Mouse (Mus musculus): ENCODE results near the gene Arrdc5.
A peak's percentile ranks its signal among the peaks of the same experiment; 100 is the strongest.
"Not testable (repeated sequence)": the region's sequence is repeated elsewhere in the genome, so short reads cannot be mapped to it uniquely, and the experiment has no call there.

The Arrdc5 gene

DNA sequence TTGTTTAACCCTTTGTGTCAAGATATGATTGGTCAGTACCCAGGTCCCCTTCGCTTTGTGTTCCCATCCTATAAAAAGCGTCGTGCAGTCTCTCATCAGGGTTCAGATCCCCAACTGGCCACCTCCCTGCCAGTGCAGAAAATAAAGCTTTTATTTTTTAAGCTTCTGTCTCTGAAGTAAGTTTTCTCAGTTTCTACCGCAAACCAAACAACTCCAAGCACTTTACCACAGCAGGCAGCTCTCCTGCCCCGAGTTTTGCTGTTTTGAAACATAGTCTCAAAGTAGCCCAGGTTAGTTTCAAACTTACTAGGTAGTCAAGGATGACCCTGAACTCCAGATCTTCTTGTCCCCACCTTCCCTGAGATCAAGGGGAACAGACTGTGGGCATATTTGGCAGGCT is 21.7 kb downstream of the Arrdc5 start:
- no peak for DNase-seq (ENCODE audit: low spot score)

DNA sequence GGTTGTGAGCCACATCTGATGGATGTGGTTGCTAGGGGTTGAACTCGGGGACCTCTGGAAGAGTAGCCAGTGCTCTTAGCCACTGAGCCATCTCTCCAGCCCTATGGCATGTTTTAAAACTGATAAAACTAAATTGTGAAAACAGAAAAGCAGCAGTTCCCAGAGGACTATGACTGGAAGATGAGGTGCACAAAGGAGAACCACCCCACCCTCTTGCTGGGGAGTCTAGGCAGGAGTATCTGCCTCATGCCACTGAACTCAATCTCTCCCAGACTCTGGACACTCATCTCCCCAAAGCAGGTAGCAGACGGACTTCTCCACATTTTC is 22.6 kb downstream of the Arrdc5 start:
- no peak for DNase-seq (ENCODE audit: low spot score)

DNA sequence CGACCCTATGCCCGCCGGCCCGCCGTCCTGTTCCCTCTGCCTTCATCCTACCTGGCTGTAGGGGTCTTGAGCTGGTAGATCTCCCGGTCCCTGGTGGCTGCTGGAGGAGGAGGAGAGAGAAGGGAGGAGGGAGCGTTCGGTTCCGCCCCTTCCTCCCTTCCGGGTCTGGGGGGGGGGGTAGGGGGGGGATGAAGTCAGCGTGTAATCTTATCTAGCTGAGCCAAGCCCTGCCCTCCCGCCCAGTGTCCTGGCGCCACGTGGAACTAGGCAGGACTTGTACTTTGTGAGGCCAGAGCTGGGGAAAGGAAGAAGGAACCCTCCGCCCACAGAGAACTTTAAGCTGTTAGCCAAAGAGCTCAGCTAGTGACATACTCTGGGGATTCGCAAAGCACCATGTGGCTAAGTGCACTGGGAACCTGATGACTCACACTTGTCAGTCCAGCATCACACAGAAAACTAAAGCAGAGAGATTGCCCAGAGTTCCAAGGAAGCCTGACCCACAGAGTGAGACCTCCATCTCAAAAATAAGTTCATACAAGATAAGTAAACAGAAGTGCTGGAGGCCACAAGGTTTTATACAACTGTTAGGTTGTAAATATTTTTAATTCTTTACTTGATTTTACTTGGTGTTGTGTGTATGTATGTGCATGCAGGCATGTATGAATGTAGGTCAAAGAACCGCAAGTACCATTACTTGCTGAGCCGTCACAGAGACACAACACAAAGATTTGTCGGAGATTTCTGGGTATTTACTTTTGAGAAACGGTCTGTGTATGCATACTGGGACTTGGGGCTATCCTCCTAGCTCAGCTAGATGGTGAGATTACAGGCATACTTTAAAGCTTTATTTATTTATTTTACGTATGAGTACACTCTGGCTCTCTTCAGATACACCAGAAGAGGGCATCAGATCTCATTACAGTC is 23.2 kb downstream of the Arrdc5 start, which contains the start of gene Ticam1:
Gene Ticam1 (minus strand): TSS at position 144 of the 924 bp plus-strand sequence.
- DNase-seq (ENCODE audit: low spot score): peak; percentile 64

DNA sequence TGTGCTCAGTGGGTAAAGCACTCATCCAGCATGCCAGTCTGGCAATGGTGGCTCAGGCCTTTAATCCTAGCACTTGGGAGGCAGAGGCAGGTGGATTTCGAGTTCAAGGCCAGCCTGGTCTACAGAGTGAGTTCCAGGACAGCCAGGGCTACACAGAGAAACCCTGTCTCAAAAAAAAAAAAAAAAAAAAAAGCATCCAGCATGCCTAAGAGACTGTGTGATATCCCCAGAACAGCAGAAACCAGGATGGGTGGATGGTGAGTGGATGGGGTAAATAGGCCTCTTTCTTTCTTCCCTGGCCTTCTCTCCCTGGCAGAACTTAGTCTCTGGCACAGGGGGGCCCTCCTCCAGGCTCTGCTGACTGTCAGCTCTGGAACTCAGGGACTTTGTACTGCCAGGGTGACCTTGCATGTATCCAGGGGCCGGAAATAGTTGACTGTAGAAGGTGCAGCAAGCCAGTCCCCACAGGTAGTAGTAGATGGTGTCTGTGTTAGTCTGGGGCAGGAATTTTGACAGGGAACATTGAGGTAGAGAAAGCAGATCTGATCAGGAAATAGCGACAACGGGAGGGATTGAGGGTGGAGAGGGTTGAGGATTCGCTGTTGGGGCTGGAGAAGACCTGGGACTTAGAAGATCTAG is 24.1 kb downstream of the Arrdc5 start:
- DNase-seq (ENCODE audit: low spot score): no peak

DNA sequence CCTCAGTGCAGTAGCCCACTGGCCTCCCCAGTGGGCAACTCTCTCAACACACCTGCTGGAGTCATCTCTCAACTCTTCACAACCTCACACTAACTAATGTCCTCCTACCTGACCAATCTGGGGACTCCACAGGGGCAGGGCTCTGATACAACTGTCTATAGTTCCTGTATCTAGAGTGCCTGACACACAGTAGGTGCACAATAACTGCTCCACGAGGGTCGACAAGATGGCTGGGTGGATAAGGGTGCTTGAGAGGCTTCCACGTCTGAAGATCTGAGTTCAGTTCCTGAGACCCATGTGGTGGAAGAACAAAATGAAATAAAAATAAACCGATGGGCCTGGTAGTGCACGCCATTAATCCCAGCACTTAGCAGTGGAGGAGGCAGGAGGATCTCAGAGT is 26.1 kb downstream of the Arrdc5 start:
- no peak for DNase-seq (ENCODE audit: low spot score)

DNA sequence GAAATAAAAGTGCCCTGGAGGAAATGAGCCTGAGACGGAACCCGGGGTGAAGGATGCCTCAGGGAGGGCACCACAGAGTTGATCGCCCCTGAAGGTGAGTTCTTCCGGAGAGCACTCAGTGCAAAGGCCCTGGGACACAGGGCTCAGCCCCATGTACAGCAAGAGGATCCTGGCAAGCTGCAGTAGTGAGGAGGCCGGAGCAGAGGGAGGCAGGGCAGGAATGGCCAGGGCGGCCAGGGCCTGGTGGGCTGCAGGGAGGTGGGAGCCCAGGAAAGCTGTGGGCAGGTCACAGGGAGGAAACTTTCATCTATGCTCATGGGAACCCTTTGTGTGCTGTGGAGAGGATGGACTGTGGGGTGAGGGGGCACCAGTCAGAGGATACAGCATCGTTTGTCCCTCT is 26.6 kb downstream of the Arrdc5 start:
- DNase-seq (ENCODE audit: low spot score): no peak

DNA sequence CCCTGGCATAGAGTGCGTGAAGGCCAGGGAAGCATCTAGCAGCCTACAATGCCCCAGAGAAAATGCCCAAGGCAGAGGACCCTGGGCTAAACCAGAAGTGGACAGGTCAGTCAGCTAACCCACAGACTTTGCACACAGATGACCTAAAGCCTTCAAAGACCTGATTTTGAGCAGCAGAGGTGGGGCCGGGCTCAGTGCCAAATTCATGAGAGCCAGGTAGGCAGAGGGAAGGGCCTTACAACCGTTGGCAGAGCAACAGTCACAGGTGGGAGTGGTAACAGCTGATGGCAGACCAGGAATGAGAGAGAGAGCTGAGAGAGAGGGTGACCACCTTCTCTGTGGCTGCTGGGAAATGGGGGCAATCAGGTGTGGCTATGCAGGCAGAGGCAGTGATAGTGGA is 27.4 kb downstream of the Arrdc5 start:
- DNase-seq (ENCODE audit: low spot score): no peak

DNA sequence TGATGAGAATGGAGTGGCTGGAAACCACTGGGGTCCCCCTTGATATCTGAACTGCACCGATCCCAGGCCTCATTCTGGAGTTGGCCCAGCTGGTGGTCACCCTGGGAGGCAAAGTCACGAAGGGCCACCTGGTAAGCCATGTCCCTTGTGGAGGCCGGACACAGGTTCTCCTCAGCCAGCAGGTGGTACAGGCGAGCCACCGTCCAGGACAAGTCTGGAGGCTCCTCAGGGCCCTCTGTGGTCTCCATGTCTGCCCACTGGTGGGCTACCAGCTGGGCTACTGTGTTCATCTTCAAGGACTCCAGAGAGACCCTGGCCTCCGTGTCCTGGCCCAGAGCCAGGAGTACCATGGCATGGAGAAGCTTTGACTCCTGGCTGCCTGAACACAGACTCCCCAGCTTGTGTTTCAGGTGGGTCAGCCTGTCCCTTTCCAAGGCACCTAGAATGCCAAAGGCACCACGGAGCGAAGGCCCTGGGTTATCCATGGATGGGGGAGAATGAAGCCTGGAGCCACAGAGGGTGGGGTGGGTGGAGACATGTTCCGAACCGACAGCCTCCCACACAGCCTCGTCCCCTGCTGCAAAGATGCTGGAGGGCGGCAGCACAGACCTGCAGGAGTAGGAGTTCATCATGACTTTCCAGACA is 28.4 kb downstream of the Arrdc5 start:
- DNase-seq (ENCODE audit: low spot score): no peak

DNA sequence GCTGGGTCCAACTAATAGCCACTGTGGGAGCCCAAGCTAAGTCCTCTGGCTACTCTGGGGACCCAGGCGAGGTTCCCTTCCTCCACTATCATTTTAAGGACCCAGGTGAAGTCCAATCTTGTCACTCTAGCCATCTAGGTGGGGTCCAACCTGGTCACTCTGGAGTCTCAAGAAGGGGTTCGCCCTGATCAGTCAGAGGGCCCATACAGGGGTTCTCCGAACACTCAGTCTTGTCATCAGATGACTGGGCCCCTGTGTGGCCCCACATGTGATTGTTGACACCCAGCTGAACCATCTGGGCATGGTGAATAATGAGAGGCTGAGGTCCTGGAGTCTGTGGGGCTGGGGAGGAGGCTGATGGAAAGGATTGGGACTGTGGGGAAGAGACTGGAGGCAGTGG is 30.3 kb downstream of the Arrdc5 start:
- DNase-seq (ENCODE audit: low spot score): no peak

DNA sequence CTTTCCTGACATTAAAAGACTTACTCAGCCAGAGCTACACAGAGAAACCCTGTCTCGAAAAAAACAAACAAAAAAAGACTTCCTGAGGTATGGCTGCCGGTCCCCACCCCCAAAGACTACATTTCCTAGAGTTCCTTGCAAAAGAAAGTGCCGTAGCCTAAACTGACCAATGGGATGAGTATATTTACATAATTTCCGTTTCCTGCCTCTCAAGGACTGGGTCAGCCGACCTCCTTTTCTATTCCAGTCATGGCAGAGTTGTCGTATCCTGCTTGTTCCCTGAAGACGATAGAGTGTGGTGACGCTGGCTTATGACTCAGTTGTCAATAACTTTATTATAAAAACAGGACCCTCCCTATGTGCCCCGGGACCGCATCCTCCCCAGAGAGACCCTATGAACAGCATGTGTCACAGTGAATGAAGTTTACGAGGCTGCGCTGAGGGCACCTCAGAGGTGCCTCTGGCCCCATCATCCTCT is 30.9 kb downstream of the Arrdc5 start:
- DNase-seq (ENCODE audit: low spot score): no peak

DNA sequence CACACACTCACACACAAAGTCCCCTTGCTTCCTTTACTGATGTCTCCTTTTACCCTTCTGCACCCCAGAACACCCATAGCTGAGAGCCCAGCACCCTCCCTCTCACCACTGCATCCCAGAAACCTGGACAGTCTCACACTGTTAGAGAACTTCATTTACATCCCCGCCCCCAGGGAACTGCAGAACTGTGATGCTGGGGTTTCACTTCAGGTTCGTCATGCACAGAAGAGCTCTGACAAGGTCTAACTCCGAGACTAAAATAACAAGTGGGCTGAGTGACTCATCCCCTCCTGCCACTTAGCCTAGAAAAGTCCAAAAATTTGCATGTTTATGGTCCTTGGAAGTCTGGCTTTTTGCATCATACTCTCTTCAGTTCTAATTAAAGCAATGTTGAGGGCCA is 33.8 kb downstream of the Arrdc5 start:
- DNase-seq (ENCODE audit: low spot score): no peak

DNA sequence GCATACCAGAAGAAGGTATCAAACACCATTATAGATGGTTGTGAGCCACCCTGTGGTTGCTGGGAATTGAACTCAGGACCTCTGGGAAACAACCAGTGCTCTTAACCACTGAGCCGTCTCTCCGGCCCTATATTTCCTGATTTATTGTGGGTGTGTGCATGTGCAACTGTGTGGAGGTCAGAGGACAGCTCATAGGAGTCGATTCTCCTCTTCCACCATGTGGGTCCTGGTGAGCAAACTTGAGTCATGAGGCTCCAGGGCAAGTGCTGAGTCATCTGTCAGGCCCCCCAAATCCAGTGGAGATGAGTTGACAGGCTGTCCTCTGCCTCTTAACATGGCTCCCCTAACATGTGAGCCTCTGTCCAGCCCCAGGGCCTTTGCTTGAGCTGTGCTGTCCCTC is 34.2 kb downstream of the Arrdc5 start:
- no peak for DNase-seq (ENCODE audit: low spot score)

DNA sequence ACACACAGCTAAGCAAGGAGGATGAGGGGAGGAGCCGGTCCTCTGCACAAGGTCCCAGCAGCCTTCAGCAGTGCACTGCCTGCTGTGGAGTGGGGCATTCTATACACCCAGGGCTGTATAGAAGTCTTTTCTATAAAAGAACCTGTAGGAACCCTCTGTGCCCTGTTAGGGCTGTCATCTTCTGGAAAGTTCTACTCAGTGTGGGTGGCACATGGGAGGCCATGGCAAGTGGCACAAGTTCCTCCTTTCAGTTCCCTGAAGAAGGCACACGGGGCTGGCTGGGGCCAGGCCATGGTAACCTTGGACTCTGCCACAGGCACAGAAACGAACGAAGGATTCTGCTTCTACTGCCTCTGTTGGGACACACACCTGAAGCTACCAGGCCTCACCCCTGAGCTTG is 35.1 kb downstream of the Arrdc5 start:
- DNase-seq (ENCODE audit: low spot score): no peak

DNA sequence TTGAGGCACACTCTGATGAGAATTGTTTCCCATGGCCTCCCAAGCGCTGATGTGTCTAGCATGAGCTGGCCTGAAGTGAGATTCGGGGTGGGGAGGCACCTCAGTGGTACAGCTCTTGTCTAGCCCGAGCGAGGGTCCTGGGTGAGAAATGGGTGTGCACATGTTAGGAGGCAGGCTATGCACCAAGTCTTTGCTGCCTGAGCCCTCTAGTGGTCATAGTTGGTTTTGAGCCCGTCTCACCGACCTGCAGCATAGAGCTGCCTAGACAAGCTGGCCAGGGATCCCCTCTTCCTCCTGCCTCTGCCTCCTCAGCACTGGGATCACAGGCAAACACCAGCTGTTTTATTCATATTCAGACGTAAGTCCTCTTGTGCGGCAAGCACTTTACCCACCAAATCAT is 36.1 kb downstream of the Arrdc5 start:
- DNase-seq (ENCODE audit: low spot score): no peak

DNA sequence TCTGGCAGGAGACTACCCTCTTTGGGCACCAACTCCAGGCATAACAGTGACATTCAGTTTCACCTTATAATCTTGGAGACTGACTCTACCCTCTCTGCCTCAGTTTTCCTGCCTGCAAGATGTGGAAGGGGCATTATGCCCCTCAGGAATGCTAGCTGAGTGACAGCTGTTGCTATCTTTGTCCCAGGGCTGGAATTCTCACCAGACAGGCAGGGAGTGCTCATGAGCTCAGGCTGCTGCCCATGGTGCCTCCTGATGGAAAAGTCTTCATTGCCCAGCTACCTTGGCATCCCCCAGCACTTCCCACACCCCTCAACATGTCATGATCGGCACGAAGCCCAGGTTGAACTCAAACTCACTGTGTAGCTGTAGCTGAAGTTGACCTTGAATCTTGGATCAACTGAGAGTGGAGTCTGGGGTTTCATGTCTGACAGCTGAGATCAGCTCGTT is 37.4 kb downstream of the Arrdc5 start:
- no peak for DNase-seq (ENCODE audit: low spot score)

DNA sequence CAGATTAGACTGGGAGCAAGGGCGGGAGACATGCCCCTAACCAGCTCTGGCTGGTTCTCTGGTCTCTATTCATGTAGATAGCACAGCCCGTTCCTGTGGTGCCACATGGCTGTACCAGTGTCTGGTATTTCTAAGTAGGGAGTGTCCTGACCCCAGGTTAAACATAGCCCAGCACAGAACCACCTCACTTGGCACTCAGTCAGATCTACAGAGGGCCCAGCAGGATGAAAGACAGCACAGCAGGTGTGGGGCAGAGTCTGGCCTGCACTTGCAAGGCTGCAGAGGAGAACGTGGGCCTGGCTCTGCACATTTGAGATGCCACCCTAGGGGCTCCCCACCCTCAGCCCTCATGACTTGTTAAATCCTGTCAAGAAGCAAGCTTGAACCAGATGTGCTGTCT is 38.9 kb downstream of the Arrdc5 start:
- no peak for DNase-seq (ENCODE audit: low spot score)

DNA sequence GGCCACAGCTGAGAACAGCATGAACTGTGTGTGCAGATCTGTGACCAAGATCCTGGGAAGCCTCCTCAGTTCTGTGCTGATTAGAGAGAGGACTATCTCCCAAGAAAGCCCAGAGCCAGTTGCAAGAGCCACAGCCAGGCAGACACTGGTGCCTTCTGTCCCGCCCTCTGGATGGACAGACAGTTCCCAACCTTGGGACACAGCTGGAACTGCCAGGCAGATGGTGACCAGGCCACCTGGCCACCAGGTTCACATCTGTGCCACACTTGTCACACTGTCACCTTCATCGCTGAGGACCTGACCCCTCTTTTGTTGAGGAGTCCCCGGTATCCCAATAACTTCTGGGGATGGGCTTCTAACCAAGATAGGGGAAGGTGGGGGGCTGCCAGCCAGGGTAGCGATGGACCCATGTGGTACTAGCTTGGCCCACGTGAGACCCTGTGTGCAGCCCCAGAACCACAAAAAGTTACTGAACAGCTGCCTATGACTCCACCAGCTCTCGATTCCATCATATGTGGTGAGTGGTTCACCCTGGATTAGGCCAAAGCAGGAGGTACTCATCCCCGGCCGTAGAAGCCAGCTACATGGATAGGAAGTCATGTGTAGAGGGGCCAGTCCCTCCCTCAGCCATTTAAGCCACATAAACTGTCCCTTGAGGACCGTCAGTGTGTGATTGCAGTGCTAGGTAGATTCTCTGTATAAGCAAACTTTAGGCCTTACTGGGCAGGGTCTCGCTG is 40.6 kb downstream of the Arrdc5 start:
- DNase-seq (ENCODE audit: low spot score): no peak

DNA sequence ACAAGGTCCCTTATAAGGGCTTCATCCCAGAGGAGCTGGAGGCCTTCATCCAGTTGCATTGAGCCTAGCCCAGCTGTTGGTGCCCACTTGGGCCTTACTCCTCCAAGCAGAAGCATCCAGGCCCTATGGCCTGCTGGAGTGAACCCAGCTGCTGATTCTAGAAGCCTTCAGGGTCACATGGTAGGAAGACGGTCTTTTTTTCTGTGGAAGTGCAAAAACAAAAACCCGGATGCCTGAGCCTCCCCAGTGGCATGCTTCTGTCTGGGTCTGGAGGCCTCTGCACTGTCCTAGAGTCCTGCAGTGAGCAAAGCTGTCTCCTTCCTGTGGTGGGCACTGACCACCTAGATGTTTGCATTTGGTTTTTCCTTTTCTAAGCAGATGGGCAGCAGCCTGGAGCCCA is 41.3 kb downstream of the Arrdc5 start:
- DNase-seq (ENCODE audit: low spot score): not testable (repeated sequence)

DNA sequence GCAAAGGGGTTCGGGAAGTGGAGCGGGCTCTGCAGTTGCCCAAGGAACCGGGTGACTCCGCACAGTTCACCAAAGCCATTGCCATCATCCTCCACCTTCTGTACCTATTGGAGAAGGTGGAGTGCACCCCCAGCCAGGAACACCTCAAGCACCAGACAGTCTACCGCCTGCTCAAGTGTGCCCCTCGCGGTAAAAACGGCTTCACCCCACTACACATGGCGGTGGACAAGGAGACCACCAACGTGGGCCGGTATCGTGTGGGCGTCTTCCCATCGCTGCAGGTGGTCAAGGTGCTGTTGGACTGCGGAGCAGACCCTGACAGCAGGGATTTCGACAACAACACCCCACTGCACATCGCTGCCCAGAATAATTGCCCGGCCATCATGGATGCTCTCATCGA is 41.8 kb downstream of the Arrdc5 start:
- not testable (repeated sequence) for DNase-seq (ENCODE audit: low spot score)

DNA sequence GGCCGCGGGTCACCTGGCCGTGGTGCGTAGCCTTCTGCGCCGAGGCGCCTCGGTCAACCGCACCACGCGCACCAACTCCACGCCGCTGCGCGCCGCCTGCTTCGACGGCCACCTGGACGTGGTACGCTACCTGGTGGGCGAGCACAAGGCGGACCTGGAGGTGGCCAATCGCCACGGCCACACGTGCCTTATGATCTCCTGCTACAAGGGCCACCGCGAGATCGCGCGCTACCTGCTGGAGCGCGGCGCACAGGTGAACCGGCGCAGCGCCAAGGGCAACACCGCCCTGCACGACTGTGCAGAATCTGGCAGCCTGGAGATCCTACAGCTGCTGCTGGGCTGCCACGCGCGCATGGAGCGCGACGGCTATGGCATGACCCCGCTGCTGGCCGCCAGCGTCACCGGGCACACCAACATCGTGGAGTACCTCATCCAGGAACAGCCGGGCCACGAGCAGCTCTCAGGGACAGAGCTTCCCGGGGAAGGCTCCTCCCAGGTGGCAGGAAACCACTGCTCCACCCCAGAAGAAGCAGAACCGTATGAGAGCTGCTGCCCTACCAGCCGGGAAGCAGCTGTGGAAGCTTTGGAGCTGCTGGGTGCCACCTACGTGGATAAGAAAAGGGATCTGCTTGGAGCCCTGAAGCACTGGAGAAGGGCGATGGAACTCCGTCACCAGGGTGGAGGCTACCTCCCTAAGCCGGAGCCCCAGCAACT is 42.7 kb downstream of the Arrdc5 start:
- DNase-seq (ENCODE audit: low spot score): no peak

DNA sequence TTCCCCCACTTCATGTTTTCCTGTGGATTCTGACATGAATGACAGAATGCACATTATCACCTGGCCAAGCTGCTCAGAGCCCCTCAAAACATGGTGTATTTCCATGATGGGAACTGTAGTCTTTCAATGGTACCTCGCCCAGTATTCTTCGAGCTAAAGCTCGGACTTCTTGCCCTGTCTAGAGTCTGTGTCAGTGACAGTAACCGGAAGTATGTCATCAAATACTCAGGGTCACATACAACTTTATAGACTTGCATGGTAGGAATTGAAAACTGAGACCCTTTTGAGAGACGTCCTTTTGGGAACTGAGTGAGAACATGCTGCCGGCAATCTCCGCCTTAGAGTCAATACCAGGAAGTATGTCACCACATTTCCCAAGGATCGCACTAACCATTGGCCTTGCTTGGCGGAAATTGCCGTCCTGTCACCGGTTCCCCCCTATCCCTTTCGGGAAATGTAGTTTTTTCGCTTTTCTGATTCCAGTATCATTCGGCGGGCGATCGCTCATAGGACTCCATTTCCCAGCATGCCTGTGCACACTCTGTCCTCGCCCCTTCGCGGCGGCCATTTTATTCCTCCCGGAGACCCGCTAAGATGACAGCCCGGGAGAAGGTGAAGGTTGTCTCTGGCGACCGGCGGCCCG is 43.7 kb downstream of the Arrdc5 start, which contains the start of gene Fem1a:
Gene Fem1a (plus strand): TSS at position 572 of the 643 bp plus-strand sequence.
- DNase-seq (ENCODE audit: low spot score): peak; percentile 51

All from urinary bladder, postnatal 10 days (tissue).